Mouse (Mus musculus) retina, postnatal 1 day (tissue): ENCODE measurements around the gene Gm10065.
"Not testable (repeated sequence)": the region's sequence is repeated elsewhere in the genome, so short reads cannot be mapped to it uniquely, and the experiment has no call there.

Source experiments
- DNase-seq: peaks from one replicate; pipeline ENCODE4 v3.0.0-alpha.2; 2012

The Gm10065 gene

GRCm38 (mm10) chr13:21478759-21479670 is at the start of gene Gm10065, which contains the start of gene Zkscan4:
TSS of gene Gm10065 (minus strand) at chr13:21479441.
TSS of gene Zkscan4 (plus strand) at chr13:21478907.
- peak; percentile 91 for DNase-seq

DNA sequence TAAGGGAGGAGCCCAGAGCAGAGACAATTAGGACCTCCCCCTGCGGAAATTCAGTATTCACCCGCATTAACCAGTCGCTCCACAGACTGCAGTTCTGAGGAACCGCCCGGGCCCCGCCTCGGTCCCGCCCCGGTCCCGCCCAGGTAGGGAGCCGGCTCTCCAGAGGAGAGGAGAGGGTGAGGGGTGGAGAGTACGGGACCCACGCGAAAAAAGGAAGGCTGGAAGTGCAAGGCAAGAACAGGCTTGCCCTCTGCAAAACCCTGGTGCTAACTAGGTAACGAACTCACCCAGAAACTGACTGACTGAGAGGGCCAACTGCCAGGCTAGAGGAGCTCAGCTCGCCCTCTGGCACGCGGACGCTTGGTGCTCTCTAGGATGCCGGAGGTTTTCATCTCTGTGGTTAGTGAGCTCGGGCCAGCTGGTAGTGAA is 27.0 kb upstream of the Gm10065 start:
- DNase-seq, result peak; percentile 92

GRCm38 (mm10) chr13:21502296-21502695 is 23.1 kb upstream of the Gm10065 start:
- DNase-seq, result no peak

DNA sequence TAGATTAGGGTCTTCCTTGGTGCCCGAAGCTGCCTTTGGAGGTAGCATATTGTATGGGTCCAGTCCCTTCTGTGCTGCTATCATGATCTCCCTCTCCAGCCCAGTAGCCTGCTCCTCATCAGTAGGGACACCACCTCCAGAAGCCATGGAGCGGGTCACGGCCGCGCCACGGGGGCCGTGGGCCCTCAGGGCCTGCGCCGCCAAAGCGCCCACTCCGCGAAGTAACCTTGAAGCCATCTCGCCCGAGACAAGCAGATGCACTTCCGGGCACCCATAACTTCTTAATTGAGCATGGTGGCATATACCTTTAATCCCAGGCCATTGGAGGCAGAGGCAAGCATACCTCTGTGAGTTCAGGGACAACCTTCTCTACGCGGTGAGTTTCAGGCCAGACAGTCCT is 21.9 kb upstream of the Gm10065 start, which contains the start of gene Gm11273:
Gm11273 (minus strand) TSS at position 237 of the 400 bp plus-strand sequence.
- not testable (repeated sequence) for DNase-seq

- no peak for DNase-seq
Observed at GRCm38 (mm10) chr13:21495080-21495479, 15.8 kb upstream of the Gm10065 start, which contains the start of gene AK157302. TSS of gene AK157302 (plus strand) at chr13:21495223.

DNA sequence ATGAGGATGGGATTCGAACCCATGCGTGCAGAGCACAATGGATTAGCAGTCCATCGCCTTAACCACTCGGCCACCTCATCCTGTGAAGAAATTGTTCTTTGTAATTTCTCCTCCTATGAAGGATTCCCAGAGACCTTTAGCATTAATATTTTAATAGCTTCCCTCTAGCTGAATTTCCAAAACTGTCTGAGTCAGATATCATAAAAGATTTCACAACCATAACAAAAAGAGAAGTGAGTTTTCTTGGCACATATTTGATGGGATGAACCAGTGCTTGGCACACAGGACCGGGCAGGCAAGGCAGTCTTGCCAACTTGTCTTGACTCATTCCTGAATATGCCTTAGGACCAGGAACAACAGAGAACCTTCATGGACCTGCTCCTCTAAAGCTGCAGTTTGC is 13.6 kb upstream of the Gm10065 start:
- DNase-seq, result no peak

DNA sequence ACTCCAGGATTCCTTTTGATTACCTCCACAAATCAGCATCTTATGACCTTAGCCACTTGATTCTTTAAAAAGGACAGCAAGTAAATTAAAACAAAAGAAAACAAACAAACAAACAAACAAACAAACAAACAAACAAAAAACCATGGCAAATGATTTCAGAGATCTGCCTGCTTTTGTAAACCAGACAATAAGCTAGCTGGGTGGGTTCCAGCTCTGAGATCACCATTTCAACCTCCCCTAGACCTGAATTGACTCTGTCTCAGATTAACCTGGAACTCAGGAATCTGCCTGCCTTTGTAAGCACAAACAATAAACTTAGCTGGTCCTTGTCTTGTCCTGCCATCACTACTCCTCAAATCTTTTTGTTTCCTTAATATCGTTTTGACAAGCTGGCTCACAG is 7.6 kb upstream of the Gm10065 start:
- DNase-seq, result no peak

DNA sequence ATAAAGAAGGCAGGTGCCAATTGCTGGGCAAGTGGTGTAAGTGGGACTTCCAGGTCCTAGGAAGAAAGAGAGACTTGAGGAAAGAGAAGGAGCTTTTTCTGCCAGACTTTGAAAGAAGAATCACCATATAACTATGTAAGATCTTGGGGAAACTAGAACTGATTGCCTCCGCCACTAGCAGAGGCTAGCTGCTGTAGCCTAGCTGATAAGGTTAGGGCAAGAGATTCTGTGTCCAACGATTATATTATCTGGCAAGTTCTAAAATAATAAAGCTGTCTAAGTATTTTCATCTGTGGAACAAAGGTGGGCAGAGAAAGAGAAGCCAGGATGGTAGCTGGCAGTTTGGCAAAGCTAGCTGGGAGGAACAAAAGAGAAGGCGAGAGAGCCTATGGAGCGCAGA is 6.8 kb downstream of the Gm10065 start:
- no peak for DNase-seq

- peak; percentile 12 for DNase-seq
Observed at GRCm38 (mm10) chr13:21469097-21469496, 10.1 kb downstream of the Gm10065 start.

DNA sequence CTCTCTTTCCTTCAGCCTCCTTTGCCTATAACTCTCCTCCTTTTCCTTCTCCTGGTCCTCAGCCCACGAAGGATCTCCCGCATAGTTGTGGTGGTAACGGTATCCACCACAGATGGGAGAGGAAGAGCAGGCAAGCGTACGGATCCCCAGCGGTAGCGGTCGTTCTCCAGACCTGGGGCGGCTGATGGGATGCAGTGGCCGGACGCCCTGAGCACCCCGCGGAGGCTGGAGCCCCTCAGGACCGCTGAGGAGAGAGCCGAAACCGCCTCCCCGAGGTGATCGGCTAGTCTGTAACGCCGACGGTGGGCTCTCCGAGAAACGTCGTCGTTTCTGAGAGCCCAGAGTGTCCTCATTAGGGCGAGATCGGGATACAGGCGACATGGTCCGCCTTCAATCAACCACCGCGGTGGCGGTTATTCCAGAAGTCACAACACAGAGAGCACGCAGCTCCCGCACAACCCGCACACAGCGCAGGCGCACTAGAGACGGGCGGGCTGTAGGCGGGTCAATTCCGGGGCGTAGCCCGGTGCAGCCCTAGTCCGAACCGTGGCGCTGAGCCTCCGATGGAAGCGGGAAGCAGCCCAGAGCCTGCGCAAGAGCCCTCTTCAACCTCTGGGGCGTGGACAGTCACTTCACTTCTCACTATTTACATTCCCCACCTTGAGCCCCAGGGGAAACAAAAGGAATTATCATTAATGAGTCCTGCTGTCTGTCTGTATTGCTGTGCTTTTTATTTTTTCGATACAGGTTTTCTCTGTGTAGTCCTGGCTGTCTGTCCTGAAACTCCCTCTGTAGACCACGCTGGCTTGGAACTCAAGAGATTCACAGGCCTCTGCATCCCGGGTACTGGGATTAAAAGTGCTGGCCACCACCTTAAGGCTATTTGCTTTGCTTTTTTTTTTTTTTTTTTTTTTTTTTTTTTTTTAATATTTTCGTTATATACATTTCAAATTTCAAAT is 10.9 kb downstream of the Gm10065 start, which contains the start of gene Nkapl:
Nkapl (minus strand) TSS at position 449 of the 959 bp plus-strand sequence.
- peak; percentile 93 for DNase-seq

DNA sequence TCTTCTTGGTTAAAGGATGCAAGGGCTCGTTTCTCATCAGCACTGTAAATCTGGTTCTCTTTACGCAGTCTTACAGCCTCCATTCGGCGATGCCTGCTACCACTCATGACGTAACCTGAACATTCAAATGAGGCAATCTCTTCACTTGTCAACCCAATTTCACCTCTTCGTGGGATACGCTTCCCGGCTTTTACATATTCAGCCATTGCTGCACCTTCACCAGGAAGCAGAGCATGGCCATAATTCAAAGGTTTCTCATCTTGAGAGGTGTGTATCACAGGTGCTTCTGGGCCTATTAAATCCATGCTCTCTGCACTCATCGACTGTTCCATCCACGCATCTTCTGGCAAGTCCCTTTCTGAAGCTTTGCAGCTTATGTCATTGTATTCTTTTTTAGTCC is 11.9 kb downstream of the Gm10065 start:
- no peak for DNase-seq

DNA sequence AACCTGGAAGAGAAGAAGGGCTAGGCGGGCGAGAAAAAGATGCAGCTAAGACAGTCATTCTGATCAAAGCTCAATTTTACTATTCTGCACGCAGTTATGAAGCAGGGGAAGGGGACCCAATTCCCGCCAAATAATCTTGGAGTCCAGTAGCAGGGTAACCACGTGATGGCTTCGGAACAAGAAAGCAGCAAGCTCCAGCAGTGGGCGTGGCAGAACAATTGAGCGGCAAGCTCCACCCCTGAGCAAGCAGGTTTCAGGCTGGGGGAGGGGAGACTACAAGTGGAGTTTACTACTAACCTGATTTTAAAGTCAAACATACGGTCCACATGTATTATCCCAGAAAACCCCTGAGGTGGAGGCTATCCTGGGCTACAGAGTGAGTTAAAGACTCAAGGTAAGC is 16.7 kb downstream of the Gm10065 start:
- DNase-seq, result not testable (repeated sequence)

- no peak for DNase-seq
Observed at GRCm38 (mm10) chr13:21456347-21456746, 22.9 kb downstream of the Gm10065 start.

GRCm38 (mm10) chr13:21454133-21454532 is 25.1 kb downstream of the Gm10065 start:
- no peak for DNase-seq

DNA sequence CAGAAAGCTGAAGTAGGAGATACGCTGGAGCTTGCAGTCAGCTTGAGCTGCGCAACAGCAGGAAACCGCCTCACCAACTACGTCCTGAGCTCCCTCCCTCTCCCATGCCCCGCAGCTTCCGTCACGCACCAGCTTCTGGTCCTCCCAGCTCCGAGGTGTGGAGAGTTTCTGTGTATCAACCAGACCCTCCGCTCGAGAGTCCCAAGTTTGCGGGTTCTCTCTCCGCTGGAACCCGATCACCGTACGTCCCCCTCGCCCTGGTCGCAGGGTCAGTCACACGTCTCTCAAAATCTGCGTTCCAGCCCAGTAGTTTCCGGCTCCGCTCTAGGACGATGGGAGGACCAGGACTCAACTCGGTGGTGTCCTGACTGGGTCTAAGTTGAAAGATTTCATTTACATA is 25.8 kb downstream of the Gm10065 start, which contains the start of gene Zscan26:
Zscan26 (minus strand) TSS at position 282 of the 400 bp plus-strand sequence.
- DNase-seq, result peak; percentile 92

DNA sequence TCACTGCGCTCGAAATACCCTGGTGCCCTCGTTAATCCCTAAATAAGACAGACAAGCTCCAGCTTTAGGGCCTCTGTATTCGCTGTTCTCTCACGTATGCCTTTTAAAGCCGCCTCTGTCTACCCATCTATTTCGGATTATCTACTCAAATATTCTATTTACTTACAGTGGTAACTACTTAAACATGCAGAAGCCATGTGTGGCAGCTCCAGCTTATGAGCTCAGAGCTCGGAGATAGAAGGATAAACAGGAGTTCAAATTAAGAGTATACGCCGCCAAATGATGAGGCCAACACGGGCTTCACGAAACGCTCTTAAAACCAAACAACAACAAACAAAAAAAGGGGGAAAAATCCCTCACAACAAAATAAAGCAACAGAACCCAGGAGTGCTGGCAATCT is 26.2 kb downstream of the Gm10065 start:
- no peak for DNase-seq

DNA sequence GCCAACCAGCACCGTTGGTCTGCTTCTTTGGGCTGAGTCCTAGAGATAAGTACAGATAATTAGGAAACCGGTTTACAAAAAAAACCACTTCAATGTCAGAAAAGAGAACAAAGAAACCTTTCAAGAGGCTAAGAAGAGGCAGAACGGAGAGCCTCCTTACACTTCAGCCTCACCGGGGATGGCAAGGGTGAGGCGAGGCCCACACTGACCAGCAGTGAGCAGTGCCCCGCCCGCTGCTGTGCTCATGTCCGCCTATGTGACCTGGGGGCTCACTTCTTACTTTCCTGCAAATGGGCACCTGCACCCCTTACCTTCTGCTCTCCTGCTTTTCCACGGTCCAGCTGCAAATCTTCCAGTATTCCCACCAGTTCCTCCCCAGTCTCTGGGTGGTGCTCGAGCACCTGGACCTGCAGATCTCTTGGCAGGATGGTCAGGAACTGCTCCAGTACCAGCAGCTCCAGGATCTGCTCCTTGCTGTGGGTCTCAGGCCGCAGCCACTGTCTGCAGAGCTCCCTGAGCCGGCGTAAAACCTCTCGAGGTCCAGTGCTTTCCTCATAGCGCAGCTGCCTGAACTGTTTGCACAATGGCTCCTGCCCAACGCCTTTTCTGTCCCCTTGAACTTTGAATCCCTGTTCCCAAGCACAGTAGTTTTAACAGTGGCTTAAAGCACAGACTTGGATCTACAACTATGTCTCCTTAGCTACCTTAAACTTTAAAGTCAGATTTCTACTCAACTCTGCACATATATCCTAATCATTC is 31.2 kb downstream of the Gm10065 start:
- DNase-seq, result no peak

GRCm38 (mm10) chr13:21446796-21447195 is 32.4 kb downstream of the Gm10065 start:
- no peak for DNase-seq

DNA sequence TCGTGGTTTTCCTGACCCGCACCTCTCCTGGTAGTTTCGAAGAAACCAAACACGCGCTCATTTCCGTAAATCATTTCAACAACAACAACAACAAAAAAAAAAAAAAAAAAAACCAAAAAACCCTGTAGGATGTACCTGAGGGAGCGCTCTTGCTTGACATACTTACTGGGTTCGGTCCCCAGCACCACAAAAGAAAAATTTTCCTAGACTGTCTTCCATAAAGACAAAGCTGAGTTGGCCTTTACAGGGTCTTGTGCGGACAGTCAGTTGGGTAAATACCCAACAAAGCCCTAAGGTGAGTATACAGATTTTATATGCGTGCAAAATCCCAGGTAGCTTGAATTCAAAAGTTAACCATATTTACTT is 38.1 kb downstream of the Gm10065 start:
- no peak for DNase-seq

- DNase-seq, result peak; percentile 90
Observed at GRCm38 (mm10) chr13:21440503-21441206, 38.6 kb downstream of the Gm10065 start, which contains the start of gene Pgbd1. TSS of gene Pgbd1 (minus strand) at chr13:21441058.

GRCm38 (mm10) chr13:21435476-21435875 is 43.8 kb downstream of the Gm10065 start:
- DNase-seq, result no peak
